Mouse (Mus musculus): Measurements from ENCODE around the gene Ecd. TPM values are rescaled to one million over a fixed set of nuclear protein-coding genes. Genes with fewer than 3 reads are reported as not detected.

Ecd gene
- polyA plus RNA-seq (2012; rRNA removed) = 31.8 and 32.5 TPM in 2 replicates

GRCm38 (mm10) chr14:20347991-20348541, at the start of gene Ecd, which contains the start of gene Fam149b:
TSS of gene Ecd (minus strand) at chr14:20348121.
TSS of gene Fam149b (plus strand) at chr14:20348162.
- Histone ChIP-seq H3K27ac (ENCODE audit: insufficient read depth, low read length) (peak within 1 kb of the TSS; percentile 11; the same call in 1 of the 2 replicates), H3K4me3 (ENCODE audit: insufficient read depth, low read length) (peak within 1 kb of the TSS; percentile 87), H3K4me1 (ENCODE audit: control insufficient read depth, insufficient read depth, low read length) (0 out of 2 replicates have a peak, but pooled peaks cover 4% of the 10 kb centered on the region)
- TF ChIP-seq POLR2A (IDR thresholded peaks at IDR 0.05; ENCODE audit: extremely low read depth, insufficient read depth, low read length) = peak; percentile 89
- no peak for TF ChIP-seq CTCF (IDR thresholded peaks at IDR 0.05; ENCODE audit: extremely low read depth, insufficient read depth, low read length)

- TF ChIP-seq CTCF (IDR thresholded peaks at IDR 0.05; ENCODE audit: extremely low read depth, insufficient read depth, low read length) = no peak
- TF ChIP-seq POLR2A (IDR thresholded peaks at IDR 0.05; ENCODE audit: extremely low read depth, insufficient read depth, low read length) = no peak
- Histone ChIP-seq H3K4me1 (ENCODE audit: control insufficient read depth, insufficient read depth, low read length) (peaks cover 1% of the 10 kb centered on the region; the same call in 1 of the 2 replicates), H3K4me3 (ENCODE audit: insufficient read depth, low read length) (no peak overlapping the region), H3K27ac (ENCODE audit: insufficient read depth, low read length) (no peak overlapping the region)
Measured at GRCm38 (mm10) chr14:20397220-20397619, 49.3 kb upstream of the Ecd start.

- TF ChIP-seq POLR2A (IDR thresholded peaks at IDR 0.05; ENCODE audit: extremely low read depth, insufficient read depth, low read length) (peak; percentile 80), CTCF (IDR thresholded peaks at IDR 0.05; ENCODE audit: extremely low read depth, insufficient read depth, low read length) (peak; percentile 40)
Measured at GRCm38 (mm10) chr14:20393205-20393913, 45.4 kb upstream of the Ecd start, which contains the start of gene Mrps16. TSS of gene Mrps16 (minus strand) at chr14:20393634.

GRCm38 (mm10) chr14:20392326-20392725, 44.4 kb upstream of the Ecd start:
- Histone ChIP-seq H3K4me3 (ENCODE audit: insufficient read depth, low read length) (no peak overlapping the region; the same call in none of the 2 replicates), H3K27ac (ENCODE audit: insufficient read depth, low read length) (no peak overlapping the region), H3K4me1 (ENCODE audit: control insufficient read depth, insufficient read depth, low read length) (peaks cover 3% of the 10 kb centered on the region)
- TF ChIP-seq CTCF (IDR thresholded peaks at IDR 0.05; ENCODE audit: extremely low read depth, insufficient read depth, low read length) = no peak
- TF ChIP-seq POLR2A (IDR thresholded peaks at IDR 0.05; ENCODE audit: extremely low read depth, insufficient read depth, low read length) = no peak

More at GRCm38 (mm10) chr14:20393205-20393913, 45.4 kb upstream of the Ecd start, which contains the start of gene Mrps16:
- Histone ChIP-seq H3K4me1 (ENCODE audit: control insufficient read depth, insufficient read depth, low read length) (peaks cover 1% of the 10 kb centered on the region; the same call in 1 of the 2 replicates), H3K4me3 (ENCODE audit: insufficient read depth, low read length) (peak within 1 kb of the TSS; percentile 83), H3K27ac (ENCODE audit: insufficient read depth, low read length) (peak within 1 kb of the TSS; percentile 93)

GRCm38 (mm10) chr14:20389446-20390079, 41.6 kb upstream of the Ecd start:
- peaks cover 3% of the 10 kb centered on the region for H3K4me1 ChIP-seq (ENCODE audit: control insufficient read depth, insufficient read depth, low read length)
- H3K27ac ChIP-seq (ENCODE audit: insufficient read depth, low read length) = no peak overlapping the region
- TF ChIP-seq CTCF (IDR thresholded peaks at IDR 0.05; ENCODE audit: extremely low read depth, insufficient read depth, low read length) (no peak), POLR2A (IDR thresholded peaks at IDR 0.05; ENCODE audit: extremely low read depth, insufficient read depth, low read length) (no peak)
- H3K4me3 ChIP-seq (ENCODE audit: insufficient read depth, low read length) = no peak overlapping the region; the same call in 1 of the 2 replicates

GRCm38 (mm10) chr14:20388441-20389129, 40.7 kb upstream of the Ecd start, which contains the start of gene Dnajc9:
TSS of gene Dnajc9 (minus strand) at chr14:20388910.
- Histone ChIP-seq H3K4me3 (ENCODE audit: insufficient read depth, low read length) (peak within 1 kb of the TSS; percentile 44), H3K4me1 (ENCODE audit: control insufficient read depth, insufficient read depth, low read length) (peaks cover 3% of the 10 kb centered on the region), H3K27ac (ENCODE audit: insufficient read depth, low read length) (no peak within 1 kb of the TSS)
- TF ChIP-seq POLR2A (IDR thresholded peaks at IDR 0.05; ENCODE audit: extremely low read depth, insufficient read depth, low read length) = peak; percentile 83
- TF ChIP-seq CTCF (IDR thresholded peaks at IDR 0.05; ENCODE audit: extremely low read depth, insufficient read depth, low read length) = no peak

- Histone ChIP-seq H3K4me3 (ENCODE audit: insufficient read depth, low read length) (no peak overlapping the region), H3K4me1 (ENCODE audit: control insufficient read depth, insufficient read depth, low read length) (no peaks in the 10 kb centered on the region), H3K27ac (ENCODE audit: insufficient read depth, low read length) (no peak overlapping the region)
- TF ChIP-seq POLR2A (IDR thresholded peaks at IDR 0.05; ENCODE audit: extremely low read depth, insufficient read depth, low read length) (no peak), CTCF (IDR thresholded peaks at IDR 0.05; ENCODE audit: extremely low read depth, insufficient read depth, low read length) (no peak)
Measured at GRCm38 (mm10) chr14:20379753-20380430, 32.0 kb upstream of the Ecd start.

GRCm38 (mm10) chr14:20379087-20379640, 31.2 kb upstream of the Ecd start:
- Histone ChIP-seq H3K27ac (ENCODE audit: insufficient read depth, low read length) (no peak overlapping the region), H3K4me3 (ENCODE audit: insufficient read depth, low read length) (no peak overlapping the region), H3K4me1 (ENCODE audit: control insufficient read depth, insufficient read depth, low read length) (no peaks in the 10 kb centered on the region)
- no peak for TF ChIP-seq CTCF (IDR thresholded peaks at IDR 0.05; ENCODE audit: extremely low read depth, insufficient read depth, low read length)
- no peak for TF ChIP-seq POLR2A (IDR thresholded peaks at IDR 0.05; ENCODE audit: extremely low read depth, insufficient read depth, low read length)
